Mouse (Mus musculus) thymus, adult 2 months (tissue): ENCODE data around the gene Gm20379.

Experiments
- CTCF ChIP-seq: fragments of 200-500 bp; IDR thresholded peaks from 2 replicates; pipeline ENCODE4 v1.5.1; 2012; ENCODE audit warnings: mild to moderate bottlenecking, control low read depth, low read length, moderate library complexity, borderline replicate concordance; ENCODE audit not compliant: control insufficient read depth, poor library complexity, insufficient read depth; ENCODE audit errors: extremely low read depth
- POLR2A ChIP-seq: fragments of 200-500 bp; IDR thresholded peaks from 2 replicates; pipeline ENCODE4 v1.6.1; 2012; ENCODE audit warnings: mild to moderate bottlenecking, low read length, control low read depth, moderate library complexity; ENCODE audit not compliant: control insufficient read depth, poor library complexity, insufficient read depth; ENCODE audit errors: extremely low read depth

GRCm38 (mm10) chr13:92277027-92277426 lies 28.8 kb upstream of the Gm20379 start:
- TF ChIP-seq CTCF (no peak), POLR2A (no peak)
